Mouse (Mus musculus) limb, embryonic 15.5 days (tissue): ENCODE results near the gene Eno1. TPM values are rescaled to one million over a fixed set of nuclear protein-coding genes. Genes with fewer than 3 reads are reported as not detected.

Source experiments
- ATAC-seq: fragments of 200-750 bp; cut with Nextera tagmentation; 2 replicates; pipeline ENCODE4 v1.8.0; 2017; ENCODE audit warnings: low read depth, moderate TSS enrichment; ENCODE audit not compliant: insufficient number of reproducible peaks, low FRiP score, low TSS enrichment
- H3K27ac ChIP-seq: fragments of 300-500 bp; sonication (generic); 2 replicates; pipeline ENCODE4 v1.5.1; 2015; ENCODE audit warnings: moderate library complexity, mild to moderate bottlenecking, inconsistent platforms
- H3K27me3 ChIP-seq: fragments of 300-500 bp; sonication (generic); 2 replicates; pipeline ENCODE4 v1.6.1; 2015; ENCODE audit warnings: inconsistent platforms
- H3K36me3 ChIP-seq: fragments of 300-500 bp; sonication (generic); 2 replicates; pipeline ENCODE4 v1.6.1; 2015; ENCODE audit warnings: inconsistent platforms
- H3K4me1 ChIP-seq: fragments of 300-500 bp; sonication (generic); 2 replicates; pipeline ENCODE4 v1.6.1; 2015; ENCODE audit warnings: inconsistent platforms
- H3K4me2 ChIP-seq: fragments of 300-500 bp; sonication (generic); 2 replicates; pipeline ENCODE4 v1.6.1; 2015; ENCODE audit warnings: mild to moderate bottlenecking, inconsistent platforms
- H3K4me3 ChIP-seq: fragments of 300-500 bp; sonication (generic); 2 replicates; pipeline ENCODE4 v1.5.1; 2015; ENCODE audit warnings: mild to moderate bottlenecking, inconsistent platforms
- H3K9ac ChIP-seq: fragments of 300-500 bp; sonication (generic); 2 replicates; pipeline ENCODE4 v1.6.1; 2015; ENCODE audit warnings: inconsistent platforms
- H3K9me3 ChIP-seq: fragments of 300-500 bp; sonication (generic); 2 replicates; pipeline ENCODE4 v1.6.1; 2016; ENCODE audit warnings: inconsistent platforms
- WGBS: fragments of 180-500 bp; shearing (Covaris S2); methylation state at CpG from one replicate; pipeline ENCODE4 v1.1.7; 2015; 5-methylcytosine and 5-hydroxymethylcytosine counted together
- polyA plus RNA-seq: library from polyadenylated mRNA; unstranded; fragments of >200 nt; fragmentation: Nextera tagmentation; extraction: Ambion mirVana; gene quantifications from 2 replicates; pipeline ENCODE4 v1.2.1, GENCODE M21; 2015

The Eno1 gene
- polyA plus RNA-seq, 1 experiment from 2014 or later = 1,599 TPM

GRCm38 (mm10) chr4:150257252-150258204, 21.0 kb downstream of the Eno1 start:
- Histone ChIP-seq H3K4me3 (no peak overlapping the region), H3K36me3 (peaks cover 3% of the 10 kb centered on the region; the same call in 1 of the 2 replicates), H3K4me1 (peaks cover 18% of the 10 kb centered on the region), H3K27me3 (no peaks in the 10 kb centered on the region), H3K27ac (peak overlapping the region; percentile 57; the same call in 1 of the 2 replicates), H3K9me3 (no peaks in the 10 kb centered on the region), H3K4me2 (no peak overlapping the region), H3K9ac (no peak overlapping the region)
- 46% methylated on average over 20 of the region's 20 CpGs for WGBS
- ATAC-seq = peak; percentile 65; the same call in 1 of the 2 replicates

DNA sequence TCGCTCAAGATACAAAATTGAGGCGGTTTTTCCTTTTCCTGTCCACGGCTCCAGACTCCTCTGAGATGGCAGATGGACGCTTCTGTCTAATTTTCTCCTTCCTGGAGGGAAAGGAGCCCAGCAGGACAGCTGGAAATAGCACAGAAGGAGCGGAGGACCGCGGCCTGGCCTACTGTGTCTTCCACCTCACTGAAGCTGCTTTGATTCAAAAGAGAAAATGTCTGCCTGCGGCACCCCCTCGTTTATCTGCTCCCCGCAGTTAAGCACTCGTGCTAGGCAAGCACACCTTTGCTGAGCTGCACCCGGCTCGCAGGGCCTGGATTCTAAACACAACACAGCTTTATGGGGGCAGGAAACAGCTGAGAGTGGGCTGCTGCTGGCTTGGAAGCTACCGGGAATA, 21.9 kb downstream of the Eno1 start:
- ATAC-seq = no peak
- H3K4me1 ChIP-seq = peaks cover 18% of the 10 kb centered on the region
- 55% methylated on average over 14 of the region's 14 CpGs for WGBS
- no peak overlapping the region for H3K27ac ChIP-seq
- H3K4me2 ChIP-seq = no peak overlapping the region
- H3K4me3 ChIP-seq = no peak overlapping the region
- H3K9ac ChIP-seq = no peak overlapping the region
- no peaks in the 10 kb centered on the region for H3K27me3 ChIP-seq
- no peaks in the 10 kb centered on the region for H3K9me3 ChIP-seq
- H3K36me3 ChIP-seq = no peaks in the 10 kb centered on the region

- Histone ChIP-seq H3K4me2 (no peak overlapping the region), H3K9ac (no peak overlapping the region), H3K4me3 (no peak overlapping the region), H3K27me3 (no peaks in the 10 kb centered on the region), H3K36me3 (no peaks in the 10 kb centered on the region), H3K27ac (no peak overlapping the region), H3K9me3 (no peaks in the 10 kb centered on the region), H3K4me1 (peaks cover 18% of the 10 kb centered on the region)
- 93% methylated on average over 7 of the region's 7 CpGs for WGBS
- ATAC-seq = no peak
Measured at GRCm38 (mm10) chr4:150259577-150259976, 23.1 kb downstream of the Eno1 start.

DNA sequence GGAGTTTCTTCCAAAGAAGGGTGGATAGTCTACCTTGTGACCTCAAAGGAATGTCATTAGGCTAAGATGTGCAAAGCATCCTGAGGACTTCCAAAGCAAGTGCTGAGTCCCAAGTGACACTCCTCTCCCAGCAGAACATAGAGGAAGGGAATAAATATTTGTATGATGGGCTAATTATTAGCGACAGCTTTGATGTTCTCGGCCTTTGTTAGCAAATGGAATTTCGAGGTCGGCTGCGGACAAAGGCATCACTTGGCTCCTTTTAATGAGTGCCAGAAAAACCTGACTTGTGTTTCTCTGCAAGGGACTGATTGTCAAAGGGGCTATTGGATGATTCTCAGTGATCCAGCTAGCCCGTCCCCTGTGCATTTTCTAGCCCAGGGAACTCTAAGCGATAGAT, 23.6 kb downstream of the Eno1 start:
- Histone ChIP-seq H3K9me3 (no peaks in the 10 kb centered on the region), H3K36me3 (no peaks in the 10 kb centered on the region), H3K27ac (no peak overlapping the region), H3K9ac (no peak overlapping the region), H3K4me1 (peaks cover 21% of the 10 kb centered on the region), H3K4me3 (no peak overlapping the region), H3K4me2 (no peak overlapping the region), H3K27me3 (no peaks in the 10 kb centered on the region)
- no peak for ATAC-seq
- 67% methylated on average over 7 of the region's 7 CpGs for WGBS

DNA sequence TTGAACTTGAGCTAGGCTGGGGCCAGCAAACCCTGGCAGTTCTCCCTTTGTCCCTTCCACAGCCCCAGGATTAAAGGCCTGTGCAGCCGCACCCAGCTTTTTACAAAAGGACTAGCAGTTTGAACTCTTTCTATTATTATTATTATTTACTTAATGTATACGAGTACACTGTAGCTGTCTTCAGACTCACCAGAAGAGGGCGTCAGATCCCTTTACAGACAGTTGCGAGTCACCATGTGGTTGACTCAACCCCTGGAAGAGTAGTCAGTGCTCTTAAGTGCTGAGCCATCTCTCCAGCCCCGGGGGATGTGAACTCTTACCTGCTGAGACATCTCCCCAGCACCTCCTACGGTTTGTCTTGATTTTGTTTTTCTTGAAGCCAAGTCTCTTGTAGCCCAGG, 24.2 kb downstream of the Eno1 start:
- ATAC-seq = no peak
- 43% methylated on average over 6 of the region's 6 CpGs for WGBS

DNA sequence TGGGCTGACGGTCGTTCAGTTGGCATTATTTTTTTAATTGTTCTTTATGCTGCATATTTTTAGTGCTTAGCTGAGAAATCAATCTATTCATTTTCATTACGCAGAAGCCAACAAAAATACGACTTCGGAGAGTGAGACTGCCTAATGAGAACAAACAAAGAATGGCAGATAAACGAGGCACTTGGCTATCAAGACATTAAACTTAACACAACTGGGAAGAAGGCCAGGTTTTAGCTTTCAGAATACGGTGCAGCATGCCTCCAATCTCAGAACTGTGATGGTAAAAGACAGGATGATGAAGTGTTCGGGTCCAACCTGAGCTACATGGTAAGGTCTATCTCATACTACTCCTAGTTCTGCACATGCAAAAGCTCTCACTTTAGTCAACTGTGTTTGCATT, 25.8 kb downstream of the Eno1 start:
- Histone ChIP-seq H3K9me3 (no peaks in the 10 kb centered on the region), H3K4me1 (peaks cover 22% of the 10 kb centered on the region), H3K27ac (no peak overlapping the region), H3K4me3 (no peak overlapping the region), H3K9ac (no peak overlapping the region), H3K36me3 (no peaks in the 10 kb centered on the region), H3K27me3 (no peaks in the 10 kb centered on the region), H3K4me2 (no peak overlapping the region)
- WGBS = 68% methylated on average over 8 of the region's 8 CpGs
- no peak for ATAC-seq

More for the DNA sequence above, 24.2 kb downstream of the Eno1 start:
- H3K36me3 ChIP-seq = no peaks in the 10 kb centered on the region
- no peak overlapping the region for H3K4me3 ChIP-seq
- no peak overlapping the region for H3K9ac ChIP-seq
- no peaks in the 10 kb centered on the region for H3K9me3 ChIP-seq
- H3K4me2 ChIP-seq = no peak overlapping the region
- H3K27ac ChIP-seq = no peak overlapping the region
- no peaks in the 10 kb centered on the region for H3K27me3 ChIP-seq
- H3K4me1 ChIP-seq = peaks cover 26% of the 10 kb centered on the region

GRCm38 (mm10) chr4:150264903-150265302, 28.4 kb downstream of the Eno1 start:
- H3K4me2 ChIP-seq = no peak overlapping the region
- peaks cover 20% of the 10 kb centered on the region for H3K4me1 ChIP-seq
- 60% methylated on average over 7 of the region's 7 CpGs for WGBS
- no peak overlapping the region for H3K27ac ChIP-seq
- no peaks in the 10 kb centered on the region for H3K9me3 ChIP-seq
- no peak overlapping the region for H3K9ac ChIP-seq
- no peak for ATAC-seq
- no peaks in the 10 kb centered on the region for H3K27me3 ChIP-seq
- H3K4me3 ChIP-seq = no peak overlapping the region
- no peaks in the 10 kb centered on the region for H3K36me3 ChIP-seq

DNA sequence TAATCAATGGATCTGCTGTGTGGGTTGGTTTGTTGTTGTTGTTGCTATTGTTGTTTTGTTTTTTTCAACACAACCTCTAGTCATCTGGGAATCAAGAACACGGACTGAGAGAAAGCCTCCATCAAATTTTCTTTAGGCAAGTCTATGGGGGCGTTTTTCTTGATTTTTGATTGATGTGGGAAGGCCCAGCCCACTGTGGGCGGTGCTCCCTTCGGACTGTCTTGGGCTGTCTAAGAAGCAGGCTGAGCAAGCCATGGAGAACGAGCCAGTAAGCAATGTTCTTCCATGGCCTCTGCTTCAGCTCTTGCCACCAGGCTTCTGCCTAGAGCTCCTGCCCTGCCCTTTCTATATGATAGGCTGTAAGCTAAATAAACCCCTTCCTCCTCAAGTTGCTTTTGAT, 28.9 kb downstream of the Eno1 start:
- H3K36me3 ChIP-seq = no peaks in the 10 kb centered on the region
- no peak overlapping the region for H3K4me3 ChIP-seq
- peaks cover 21% of the 10 kb centered on the region for H3K4me1 ChIP-seq
- H3K27ac ChIP-seq = no peak overlapping the region
- WGBS = 69% methylated on average over 5 of the region's 5 CpGs
- no peaks in the 10 kb centered on the region for H3K9me3 ChIP-seq
- no peak overlapping the region for H3K4me2 ChIP-seq
- no peak for ATAC-seq
- H3K27me3 ChIP-seq = no peaks in the 10 kb centered on the region
- H3K9ac ChIP-seq = no peak overlapping the region

- Histone ChIP-seq H3K9ac (no peak overlapping the region), H3K4me2 (no peak overlapping the region), H3K36me3 (no peaks in the 10 kb centered on the region), H3K4me3 (no peak overlapping the region), H3K4me1 (peaks cover 21% of the 10 kb centered on the region), H3K27me3 (no peaks in the 10 kb centered on the region), H3K27ac (no peak overlapping the region), H3K9me3 (no peaks in the 10 kb centered on the region)
- WGBS = 67% methylated on average over 21 of the region's 21 CpGs
- ATAC-seq = no peak
Measured at GRCm38 (mm10) chr4:150266655-150267223, 30.2 kb downstream of the Eno1 start.

DNA sequence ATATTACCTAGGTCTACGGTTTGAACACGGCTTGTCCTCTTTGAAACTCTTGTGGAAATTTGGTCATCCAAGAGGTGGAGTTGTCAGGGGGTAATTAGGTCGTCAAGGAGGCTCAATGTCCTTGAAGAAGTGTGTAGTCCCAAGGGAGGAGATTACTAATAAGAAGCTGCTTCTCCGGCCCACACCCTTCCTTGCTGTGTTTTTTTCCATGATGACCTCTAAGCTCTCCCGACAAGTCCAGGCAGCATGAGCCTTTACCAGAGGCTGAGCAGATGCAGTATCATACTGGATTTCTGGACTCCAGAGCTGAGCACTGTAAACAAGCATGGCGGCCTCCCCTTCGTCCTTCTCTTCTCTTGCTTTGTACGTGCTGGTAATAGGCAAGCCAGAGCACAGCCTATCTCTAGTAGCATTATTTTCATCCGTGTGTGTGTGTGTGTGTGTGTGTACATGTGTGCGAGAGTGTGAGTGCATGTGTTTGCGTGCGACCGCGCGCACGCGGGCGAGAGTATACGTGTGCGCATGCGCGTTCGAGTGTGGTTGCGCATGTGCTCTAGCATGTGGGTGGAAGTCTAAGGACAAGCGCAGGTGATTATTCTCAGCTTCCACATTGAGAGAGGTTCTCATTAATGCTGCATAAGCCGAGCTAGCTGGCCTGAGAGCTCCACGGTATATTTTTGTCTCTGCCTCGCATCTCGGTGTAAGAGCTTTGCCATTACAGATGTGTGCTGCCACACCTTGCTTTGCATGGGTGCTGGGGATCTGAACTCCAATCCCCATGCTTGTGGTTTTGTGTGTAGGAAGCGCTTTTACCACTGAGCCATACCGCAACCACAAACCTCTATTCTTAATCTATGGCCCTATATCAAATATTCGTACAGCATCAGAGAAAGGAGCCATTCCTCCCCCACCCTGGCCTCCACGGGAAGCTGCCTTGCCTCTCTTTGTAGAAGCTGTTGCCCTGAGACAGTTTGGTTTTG, 32.4 kb downstream of the Eno1 start:
- H3K4me2 ChIP-seq = no peak overlapping the region
- H3K4me3 ChIP-seq = no peak overlapping the region
- no peak overlapping the region for H3K27ac ChIP-seq
- no peaks in the 10 kb centered on the region for H3K36me3 ChIP-seq
- H3K4me1 ChIP-seq = peaks cover 37% of the 10 kb centered on the region
- no peak for ATAC-seq
- no peaks in the 10 kb centered on the region for H3K27me3 ChIP-seq
- 79% methylated on average over 33 of the region's 33 CpGs for WGBS
- no peak overlapping the region for H3K9ac ChIP-seq
- no peaks in the 10 kb centered on the region for H3K9me3 ChIP-seq

DNA sequence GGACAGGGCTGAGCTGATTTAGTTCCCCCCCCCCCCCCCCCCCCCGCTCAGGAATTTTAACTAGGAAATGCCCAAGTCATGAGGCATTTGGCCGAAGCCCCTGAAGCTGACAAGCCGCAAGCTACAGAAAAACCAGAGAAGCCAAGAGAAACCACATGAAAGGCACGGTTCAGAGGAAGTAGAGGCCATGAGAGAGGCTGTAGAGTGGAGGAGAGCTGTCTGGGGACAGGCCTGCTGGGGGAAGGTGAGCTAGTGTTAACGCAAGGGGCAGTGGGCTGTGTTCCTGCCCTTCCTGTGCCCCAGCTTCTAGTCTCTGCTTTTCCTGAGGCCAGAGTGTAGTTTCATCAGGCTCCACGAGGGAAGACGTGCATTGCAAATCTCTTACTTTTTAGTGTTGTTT, 33.2 kb downstream of the Eno1 start:
- Histone ChIP-seq H3K27ac (0 out of 2 replicates have a peak overlapping the region, but pooled peaks have one; percentile 23), H3K36me3 (no peaks in the 10 kb centered on the region), H3K4me1 (peaks cover 37% of the 10 kb centered on the region), H3K9me3 (no peaks in the 10 kb centered on the region), H3K27me3 (no peaks in the 10 kb centered on the region), H3K9ac (no peak overlapping the region), H3K4me2 (no peak overlapping the region), H3K4me3 (no peak overlapping the region)
- ATAC-seq = no peak
- WGBS = 16% methylated on average over 7 of the region's 7 CpGs
